Mouse (Mus musculus): Measurements from ENCODE around the gene Ndufb5. TPM values are rescaled to one million over a fixed set of nuclear protein-coding genes. Genes with fewer than 3 reads are reported as not detected.

Gene Ndufb5
- polyA plus RNA-seq, 1 experiment from 2014 or later: 331 TPM

Other genes with a start within 250 kb of the Ndufb5 start
- 0.19 TPM in 1 of 2 replicates, not detected in the other for gene Kcnmb3, start 244.8 kb upstream of the Ndufb5 start, polyA plus RNA-seq (2014; fragmentation: Nextera tagmentation; extraction: Ambion mirVana)
- 35.4 and 42.2 TPM in 2 replicates for gene Zfp639, start 226.7 kb upstream of the Ndufb5 start, polyA plus RNA-seq (2014; fragmentation: Nextera tagmentation; extraction: Ambion mirVana)
- 25.1 and 27.8 TPM in 2 replicates for gene Mfn1, start 207.5 kb upstream of the Ndufb5 start, polyA plus RNA-seq (2014; fragmentation: Nextera tagmentation; extraction: Ambion mirVana)
- gene Gnb4, start 120.4 kb upstream of the Ndufb5 start, polyA plus RNA-seq (2014; fragmentation: Nextera tagmentation; extraction: Ambion mirVana): 85.0 and 88.0 TPM in 2 replicates
- gene Actl6a, start 30.7 kb upstream of the Ndufb5 start, polyA plus RNA-seq (2014; fragmentation: Nextera tagmentation; extraction: Ambion mirVana): 102 and 124 TPM in 2 replicates
- 29.2 and 34.0 TPM in 2 replicates for gene Mrpl47, start 615 bp downstream of the Ndufb5 start, polyA plus RNA-seq (2014; fragmentation: Nextera tagmentation; extraction: Ambion mirVana)
- gene Usp13, start 80.6 kb downstream of the Ndufb5 start, polyA plus RNA-seq (2014; fragmentation: Nextera tagmentation; extraction: Ambion mirVana): 7.6 and 9.9 TPM in 2 replicates

Measured in embryonic facial prominence, embryonic 14.5 days (tissue).